Mouse (Mus musculus): ENCODE data around the gene Rd3l.
A peak's percentile ranks its signal among the peaks of the same experiment; 100 is the strongest.

DNA sequence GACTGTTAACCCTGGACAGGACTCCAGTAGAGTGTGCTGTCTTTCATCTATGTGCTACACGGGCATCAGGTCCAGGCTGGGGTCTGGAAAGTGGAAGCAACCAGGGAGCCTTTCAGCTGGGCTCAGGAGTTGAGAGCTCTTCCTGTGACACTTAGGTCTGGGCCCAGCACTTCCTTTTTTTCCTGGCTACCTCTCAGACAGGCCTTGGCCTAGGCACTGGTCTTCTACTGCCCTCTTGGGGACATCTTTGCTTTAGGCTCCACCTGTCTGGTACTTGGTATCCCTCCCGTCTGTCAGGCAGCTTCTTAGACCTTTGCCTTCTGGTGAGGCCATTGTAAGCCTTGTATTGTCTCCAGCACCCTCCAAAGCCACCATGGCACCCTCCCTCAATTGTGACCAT lies 34.4 kb downstream of the Rd3l start:
- peak; percentile 65 to 89 (median 82) for TF ChIP-seq CTCF (IDR thresholded peaks at IDR 0.05 in 2 of 3, conservative IDR thresholded peaks at IDR 0.05 in 1 of 3; ENCODE audit: control insufficient read depth in 1 of 3, insufficient read depth in 1 of 3, low read depth in 2 of 3, low read length in 3 of 3, poor library complexity in 1 of 3, severe bottlenecking in 1 of 3)
- TF ChIP-seq POLR2A (IDR thresholded peaks at IDR 0.05; ENCODE audit: control insufficient read depth in 1 of 2, insufficient read depth in 1 of 2, low read depth in 1 of 2, low read length in 2 of 2, poor library complexity in 1 of 2): no peak; a peak in 1 of 4 replicates
- no peak for TF ChIP-seq MEF2A (IDR thresholded peaks at IDR 0.05; ENCODE audit: extremely low read depth, insufficient replicate concordance, low read depth, low read length, poor library complexity, severe bottlenecking)
- no peak for TF ChIP-seq NRF1 (IDR thresholded peaks at IDR 0.05; ENCODE audit: insufficient read depth, low read depth, low read length, poor library complexity, severe bottlenecking)
- TF ChIP-seq MYC (IDR thresholded peaks at IDR 0.05; ENCODE audit: low read depth, low read length): no peak
- TF ChIP-seq MAX (IDR thresholded peaks at IDR 0.05; ENCODE audit: low read length): 0 out of 2 replicates have a peak, but pooled peaks have one; percentile 3
